Mouse (Mus musculus) limb, embryonic 14.5 days (tissue): Measurements from ENCODE around the gene Cfap221. TPM values are rescaled to one million over a fixed set of nuclear protein-coding genes. Genes with fewer than 3 reads are reported as not detected.

Source experiments
- ATAC-seq: fragments of 200-750 bp; cut with Nextera tagmentation; 2 replicates; pipeline ENCODE4 v1.8.0; 2017; ENCODE audit warnings: low read depth, moderate number of reproducible peaks, moderate TSS enrichment; ENCODE audit not compliant: low FRiP score
- DNase-seq: peaks from one replicate; pipeline ENCODE4 v3.0.0-alpha.2; 2015; ENCODE audit warnings: low spot score
- H3K27ac ChIP-seq: fragments of 300-500 bp; sonication (generic); replicated peaks from 2 replicates; pipeline ENCODE4 v1.5.1; 2014; ENCODE audit warnings: low read depth, mild to moderate bottlenecking, low read length, moderate library complexity, mixed read lengths
- H3K27me3 ChIP-seq: fragments of 300-500 bp; sonication (generic); 2 replicates; pipeline ENCODE4 v1.6.1; 2014; ENCODE audit warnings: low read length, mixed read lengths; ENCODE audit not compliant: control insufficient read depth, insufficient read depth
- H3K36me3 ChIP-seq: fragments of 300-500 bp; sonication (generic); 2 replicates; pipeline ENCODE4 v1.6.1; 2014; ENCODE audit warnings: mild to moderate bottlenecking, low read length, moderate library complexity, mixed read lengths; ENCODE audit not compliant: control insufficient read depth, insufficient read depth
- H3K4me1 ChIP-seq: fragments of 300-500 bp; sonication (generic); 2 replicates; pipeline ENCODE4 v1.6.1; 2014; ENCODE audit warnings: antibody characterized with exemption, low read length, mixed read lengths; ENCODE audit not compliant: control insufficient read depth, insufficient read depth
- H3K4me2 ChIP-seq: fragments of 300-500 bp; sonication (generic); replicated peaks from 2 replicates; pipeline ENCODE4 v1.6.1; 2014; ENCODE audit warnings: low read depth, mild to moderate bottlenecking, low read length, moderate library complexity; ENCODE audit not compliant: severe bottlenecking
- H3K4me3 ChIP-seq: fragments of 300-500 bp; sonication (generic); replicated peaks from 2 replicates; pipeline ENCODE4 v1.5.1; 2014; ENCODE audit warnings: low read length
- H3K9ac ChIP-seq: fragments of 300-500 bp; sonication (generic); 2 replicates; pipeline ENCODE4 v1.6.1; 2014; ENCODE audit warnings: mild to moderate bottlenecking, low read depth, low read length, moderate library complexity; ENCODE audit not compliant: severe bottlenecking
- H3K9me3 ChIP-seq: fragments of 300-500 bp; sonication (generic); 2 replicates; pipeline ENCODE4 v1.6.1; 2016; ENCODE audit warnings: low read length; ENCODE audit not compliant: control insufficient read depth
- POLR2A ChIP-seq: fragments of 200-500 bp; IDR thresholded peaks from 2 replicates; pipeline ENCODE4 v1.8.0; 2012; ENCODE audit warnings: inconsistent platforms, mild to moderate bottlenecking, moderate library complexity, borderline replicate concordance; ENCODE audit not compliant: insufficient read depth, insufficient read length; ENCODE audit errors: extremely low read depth
- WGBS: fragments of 180-500 bp; shearing (Covaris S2); extraction: QIAGEN DNeasy Blood & Tissue Kit; methylation state at CpG from one replicate; pipeline ENCODE4 v1.1.7; 2014; 5-methylcytosine and 5-hydroxymethylcytosine counted together
- polyA plus RNA-seq, 2 experiments: library from polyadenylated mRNA; depleted of rRNA in 1 of 2; stranded (reverse) in 1 of 2; unstranded in 1 of 2; fragments of >200 nt; fragmentation: Nextera tagmentation in 1 of 2; extraction: Ambion mirVana in 1 of 2; gene quantifications; 2 replicates each; pipeline versions ENCODE4 v1.2.1 to v1.2.3; 2012 to 2014

Cfap221 gene
- polyA plus RNA-seq, 2 experiments = 0.06 TPM; not detected in 1

DNA sequence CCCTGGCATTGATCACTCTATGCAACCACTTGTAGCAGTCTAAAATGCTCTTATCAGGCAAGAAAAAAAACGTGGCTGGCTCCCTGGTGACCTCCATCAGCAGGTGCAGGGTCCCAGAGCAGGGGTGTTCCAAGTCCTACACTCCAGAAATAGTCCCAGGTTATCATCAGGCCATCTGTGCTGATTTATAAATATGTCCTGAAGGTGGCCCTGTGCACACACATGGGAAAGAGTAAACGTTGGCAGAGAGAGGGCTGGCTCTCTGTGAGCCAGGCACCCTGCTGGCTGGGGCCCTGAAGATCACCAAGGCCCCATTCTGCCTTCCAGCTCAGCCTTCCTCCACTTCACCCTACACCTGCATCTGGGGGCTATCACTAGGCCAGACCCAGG, 28.0 kb upstream of the Cfap221 start:
- Histone ChIP-seq H3K27me3 (no peaks in the 10 kb centered on the region), H3K36me3 (no peaks in the 10 kb centered on the region), H3K4me3 (no peak overlapping the region), H3K27ac (no peak overlapping the region), H3K9ac (no peak overlapping the region), H3K4me2 (no peak overlapping the region), H3K9me3 (no peaks in the 10 kb centered on the region), H3K4me1 (no peaks in the 10 kb centered on the region)
- TF ChIP-seq POLR2A = no peak
- ATAC-seq (no peak), DNase-seq (no peak)
- 23% methylated on average over 2 of the region's 2 CpGs for WGBS

DNA sequence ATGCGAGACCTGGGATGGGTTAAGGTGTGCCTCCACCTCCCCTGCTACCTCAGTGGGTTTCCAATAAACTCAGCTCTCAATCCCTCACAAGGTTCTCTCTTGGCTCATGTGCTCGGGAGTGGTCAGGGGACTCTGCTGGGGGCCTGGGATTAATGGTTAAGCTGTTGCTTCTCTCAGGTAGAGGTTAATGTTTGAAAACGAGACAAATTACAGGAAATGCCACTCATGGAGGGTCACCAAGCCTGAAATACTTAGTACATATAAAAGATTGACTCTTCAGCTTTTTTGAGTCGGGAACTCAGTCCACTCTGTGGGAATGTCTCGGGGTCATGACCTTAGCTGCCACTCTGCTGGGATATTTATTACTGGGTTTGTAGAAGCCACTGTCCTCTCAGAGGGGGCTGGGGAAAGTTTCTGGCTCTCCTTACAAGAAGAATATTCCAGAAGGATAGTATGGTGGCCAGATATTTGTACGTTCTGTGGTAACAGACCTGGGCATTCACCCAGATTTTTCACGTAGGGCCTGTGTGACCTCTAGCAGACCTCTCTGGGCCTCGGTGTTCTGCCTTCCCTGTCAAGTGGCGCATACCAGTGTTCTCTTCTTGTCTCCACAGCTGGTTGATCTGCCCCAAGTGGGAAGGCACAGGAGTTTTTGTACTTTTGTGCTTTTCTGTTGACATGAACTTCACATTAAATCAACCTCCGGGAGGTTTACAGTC, 27.5 kb upstream of the Cfap221 start:
- H3K36me3 ChIP-seq = no peaks in the 10 kb centered on the region
- no peak overlapping the region for H3K4me3 ChIP-seq
- H3K4me2 ChIP-seq = no peak overlapping the region
- no peaks in the 10 kb centered on the region for H3K9me3 ChIP-seq
- no peak for TF ChIP-seq POLR2A
- H3K27ac ChIP-seq = no peak overlapping the region
- H3K4me1 ChIP-seq = no peaks in the 10 kb centered on the region
- 50% methylated on average over 10 of the region's 10 CpGs for WGBS
- no peaks in the 10 kb centered on the region for H3K27me3 ChIP-seq
- ATAC-seq = no peak
- DNase-seq = no peak
- no peak overlapping the region for H3K9ac ChIP-seq

DNA sequence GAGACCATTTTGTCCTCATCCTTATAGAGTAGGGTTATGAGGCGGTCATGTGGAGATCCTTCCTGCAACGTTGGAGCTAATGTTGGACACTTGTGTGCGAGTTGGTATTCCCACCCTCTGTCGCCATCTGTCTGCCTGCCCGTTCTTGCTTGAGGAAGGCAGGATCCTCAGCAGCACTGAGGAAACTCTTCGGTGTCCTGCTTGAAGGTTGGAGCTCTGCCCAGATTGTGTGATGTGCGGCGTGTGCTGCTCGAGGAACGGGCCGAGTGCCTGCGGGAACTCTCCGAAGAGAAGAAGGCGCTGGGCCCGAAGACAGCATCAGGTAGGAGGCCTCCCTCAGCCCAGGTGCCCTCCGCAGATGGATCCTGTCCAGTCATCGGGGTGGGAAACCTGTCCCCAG, 24.9 kb upstream of the Cfap221 start:
- H3K27me3 ChIP-seq = no peaks in the 10 kb centered on the region
- H3K9ac ChIP-seq = no peak overlapping the region
- DNase-seq (no peak), ATAC-seq (no peak)
- H3K4me1 ChIP-seq = no peaks in the 10 kb centered on the region
- no peak overlapping the region for H3K27ac ChIP-seq
- no peaks in the 10 kb centered on the region for H3K9me3 ChIP-seq
- no peak overlapping the region for H3K4me3 ChIP-seq
- H3K4me2 ChIP-seq = no peak overlapping the region
- TF ChIP-seq POLR2A = no peak
- WGBS = 89% methylated on average over 17 of the region's 17 CpGs
- no peaks in the 10 kb centered on the region for H3K36me3 ChIP-seq

DNA sequence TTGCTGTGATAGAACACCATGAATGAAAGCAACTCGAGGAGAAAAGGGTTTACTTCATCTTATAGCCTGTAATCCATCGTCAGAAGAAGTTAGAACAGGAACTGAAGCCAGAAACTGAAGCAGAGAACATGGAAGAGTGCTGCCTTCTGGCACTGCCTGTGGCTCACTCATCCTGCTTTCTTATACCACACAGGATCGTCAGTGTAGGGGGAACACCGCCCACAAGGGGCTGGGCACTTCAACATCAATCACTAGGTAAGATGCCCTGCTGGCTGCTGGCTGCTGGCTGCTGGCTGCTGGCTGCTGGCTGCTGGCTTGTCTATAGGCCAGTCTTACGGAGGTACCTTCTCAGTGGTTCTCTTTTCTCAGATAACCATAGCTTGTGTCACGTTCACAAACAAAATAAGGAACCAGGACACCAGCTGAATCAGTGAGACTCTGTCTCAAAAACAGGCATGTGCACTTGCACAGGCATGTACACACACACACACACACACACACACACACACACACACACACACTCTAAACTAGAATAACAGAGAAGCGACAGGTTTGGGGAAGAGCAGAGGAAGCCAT, 23.4 kb upstream of the Cfap221 start:
- Histone ChIP-seq H3K4me1 (no peaks in the 10 kb centered on the region), H3K4me3 (no peak overlapping the region), H3K27ac (no peak overlapping the region), H3K4me2 (no peak overlapping the region), H3K36me3 (no peaks in the 10 kb centered on the region), H3K27me3 (no peaks in the 10 kb centered on the region), H3K9me3 (no peaks in the 10 kb centered on the region), H3K9ac (no peak overlapping the region)
- no peak for ATAC-seq
- TF ChIP-seq POLR2A = no peak
- 66% methylated on average over 7 of the region's 7 CpGs for WGBS
- no peak for DNase-seq

- Histone ChIP-seq H3K27me3 (no peaks in the 10 kb centered on the region), H3K4me2 (no peak overlapping the region), H3K9me3 (no peaks in the 10 kb centered on the region), H3K36me3 (no peaks in the 10 kb centered on the region), H3K9ac (no peak overlapping the region), H3K4me3 (no peak overlapping the region), H3K4me1 (no peaks in the 10 kb centered on the region), H3K27ac (no peak overlapping the region)
- no peak for TF ChIP-seq POLR2A
- DNase-seq (no peak), ATAC-seq (no peak)
- WGBS = 94% methylated on average over 12 of the region's 12 CpGs
Measured at GRCm38 (mm10) chr1:120019428-120019827, 22.4 kb upstream of the Cfap221 start.
